Mouse (Mus musculus) layer of hippocampus, adult 2 months (tissue): ENCODE measurements around the gene Usp46. TPM values are rescaled to one million over a fixed set of nuclear protein-coding genes. Genes with fewer than 3 reads are reported as not detected.

Source experiments
- DNase-seq, 2 experiments: peaks; one replicate each; pipeline ENCODE4 v3.0.0; 2022; ENCODE audit warnings: low spot score in 2 of 2
- H3K27ac ChIP-seq: fragments of 200-600 bp; 2 replicates; pipeline ENCODE4 v1.8.1; 2022
- H3K4me3 ChIP-seq: fragments of 200-600 bp; 2 replicates; pipeline ENCODE4 v1.8.1; 2022; ENCODE audit warnings: mild to moderate bottlenecking
- CTCF ChIP-seq: fragments of 200-600 bp; conservative IDR thresholded peaks from 2 replicates; pipeline ENCODE4 v1.8.1; 2022; ENCODE audit warnings: antibody characterized with exemption, mild to moderate bottlenecking, moderate library complexity
- total RNA-seq, 2 experiments: library from RNA; stranded (reverse); gene quantifications; 2 replicates each; pipeline ENCODE4 v1.2.3; 2021

Gene Usp46
- total RNA-seq, 2 experiments from 2014 or later: 135 to 138 TPM

- TF ChIP-seq CTCF: no peak
- Histone ChIP-seq H3K27ac (no peak overlapping the region), H3K4me3 (no peak overlapping the region)
- no peak for DNase-seq
Measured at GRCm38 (mm10) chr5:74035454-74035853, 32.8 kb downstream of the Usp46 start.

DNA sequence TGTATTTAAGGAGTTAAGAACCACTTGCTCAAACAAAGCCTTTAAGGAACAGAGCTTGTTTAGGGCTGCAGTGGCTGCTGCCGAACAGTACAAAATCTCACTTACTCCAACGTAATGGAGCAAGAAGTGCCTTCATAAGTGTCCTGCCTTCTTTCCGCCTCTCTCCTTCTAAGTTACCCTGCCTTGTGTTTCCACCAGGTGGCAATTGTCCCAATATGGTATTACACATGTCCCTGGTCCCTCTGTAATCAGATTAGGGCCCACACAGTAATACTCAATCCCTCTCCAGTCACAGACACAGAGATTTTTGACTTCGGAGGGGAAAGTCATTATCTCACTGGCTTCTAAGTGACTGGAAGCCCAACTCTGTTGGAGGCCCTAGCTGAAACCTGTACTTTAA, 34.1 kb downstream of the Usp46 start:
- TF ChIP-seq CTCF: peak; percentile 44
- H3K27ac ChIP-seq: peak overlapping the region; percentile 2; the same call in 1 of the 2 replicates
- no peak overlapping the region for H3K4me3 ChIP-seq
- no peak for DNase-seq

GRCm38 (mm10) chr5:74029787-74030186, 38.4 kb downstream of the Usp46 start:
- Histone ChIP-seq H3K27ac (peak overlapping the region; percentile 7; the same call in 1 of the 2 replicates), H3K4me3 (no peak overlapping the region)
- no peak for DNase-seq
- no peak for TF ChIP-seq CTCF

DNA sequence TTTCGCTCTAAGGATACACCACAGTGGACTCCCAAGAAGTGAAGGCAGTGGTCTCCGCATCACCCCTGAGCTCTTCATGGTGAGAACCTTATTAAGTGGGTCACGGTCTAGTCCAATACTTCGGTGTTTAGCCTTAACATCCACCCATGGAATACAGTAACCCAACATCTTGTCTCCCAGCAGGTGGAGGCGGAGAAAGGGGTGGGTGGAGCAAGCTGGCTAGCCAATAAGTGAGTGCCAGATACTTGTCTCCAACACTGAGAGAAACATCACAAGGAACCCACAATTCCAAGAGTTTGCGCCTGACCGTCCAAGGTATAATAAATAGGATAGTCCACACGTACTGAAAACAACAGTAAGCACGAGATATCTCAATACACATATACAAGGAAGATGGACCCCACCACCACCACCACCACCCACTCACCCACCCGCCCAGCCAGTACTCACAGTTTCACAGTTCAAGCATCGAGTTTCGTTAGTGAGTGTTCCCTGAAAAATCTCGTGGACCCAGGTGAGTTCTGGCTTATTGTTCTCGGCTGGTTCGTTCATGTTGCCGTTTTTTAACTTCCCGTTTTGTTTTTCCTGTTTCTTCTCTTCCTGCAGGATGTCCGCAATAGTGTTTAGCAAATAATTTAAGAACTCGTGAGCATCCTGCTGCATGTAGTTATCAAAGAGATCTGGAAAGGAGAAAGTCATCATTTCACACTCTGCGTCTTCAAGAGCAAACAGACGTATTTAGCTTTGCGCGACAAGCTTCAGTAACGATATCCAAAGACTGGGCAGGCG, 39.3 kb downstream of the Usp46 start:
- no peak for DNase-seq
- no peak overlapping the region for H3K4me3 ChIP-seq
- TF ChIP-seq CTCF: no peak
- H3K27ac ChIP-seq: peak overlapping the region; percentile 47; the same call in 1 of the 2 replicates

- Histone ChIP-seq H3K27ac (peak overlapping the region; percentile 47; the same call in 1 of the 2 replicates), H3K4me3 (no peak overlapping the region)
- TF ChIP-seq CTCF: no peak
- no peak for DNase-seq
Measured at GRCm38 (mm10) chr5:74028221-74028620, 40.0 kb downstream of the Usp46 start.

DNA sequence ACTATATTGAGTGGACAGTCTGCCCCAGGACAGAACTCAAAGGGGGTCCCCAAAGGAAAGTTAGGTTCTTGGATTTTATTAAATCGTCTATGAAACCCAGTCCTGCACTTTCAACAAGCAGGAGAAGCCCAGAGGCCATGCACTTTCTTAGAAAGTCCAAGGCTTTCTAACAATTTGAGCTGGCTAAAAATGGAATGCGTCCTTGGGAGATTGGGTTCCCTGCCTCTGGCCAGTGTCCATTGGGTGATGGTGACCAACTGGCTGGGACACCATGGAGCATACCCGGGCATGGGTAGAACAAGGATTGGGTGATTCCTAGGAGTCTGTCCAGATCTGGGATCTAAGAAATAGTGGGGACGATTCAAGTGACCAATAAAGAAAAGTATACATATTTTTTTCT, 47.7 kb downstream of the Usp46 start:
- H3K4me3 ChIP-seq: no peak overlapping the region
- no peak overlapping the region for H3K27ac ChIP-seq
- no peak for DNase-seq
- no peak for TF ChIP-seq CTCF

DNA sequence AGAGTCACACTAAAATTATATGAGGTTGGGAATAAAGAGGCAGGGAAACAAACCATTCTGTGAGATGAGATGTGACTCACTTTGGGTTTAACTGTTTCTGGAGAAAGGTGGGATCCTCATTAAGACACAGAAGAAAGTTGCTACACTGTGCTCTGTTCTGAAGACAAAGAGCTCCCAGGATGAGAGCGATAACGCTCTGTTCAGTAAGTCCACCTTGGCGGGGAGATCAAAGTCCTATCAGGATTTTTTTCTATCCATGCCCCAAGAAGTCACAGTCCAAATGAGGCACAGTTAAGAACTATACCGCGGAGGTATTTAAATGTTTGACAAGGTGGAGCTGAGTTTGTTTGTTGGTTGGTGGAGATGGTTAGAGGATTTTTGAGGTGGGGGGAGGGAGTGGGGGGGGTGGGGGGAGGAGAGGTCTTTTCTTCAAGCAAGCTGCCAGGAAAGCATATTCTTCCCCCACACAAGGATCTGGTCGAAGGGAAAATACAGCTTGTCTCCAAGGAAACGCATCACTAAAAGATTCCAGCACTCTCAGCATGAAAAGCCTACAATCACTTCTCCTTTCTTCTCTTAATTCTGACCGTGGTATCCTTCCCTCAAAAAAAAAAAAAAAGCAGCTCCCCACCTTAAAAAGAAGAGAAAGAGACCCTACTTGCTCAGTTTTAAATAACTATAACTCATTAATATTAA, 49.2 kb downstream of the Usp46 start:
- no peak for TF ChIP-seq CTCF
- Histone ChIP-seq H3K27ac (peak overlapping the region; percentile 76), H3K4me3 (no peak overlapping the region)
- DNase-seq: peak in 1 of 2 experiments; percentile 60

- Histone ChIP-seq H3K27ac (no peak overlapping the region; the same call in 1 of the 2 replicates), H3K4me3 (no peak overlapping the region)
- no peak for DNase-seq
- TF ChIP-seq CTCF: no peak
Measured at GRCm38 (mm10) chr5:74017488-74017887, 50.7 kb downstream of the Usp46 start.

- TF ChIP-seq CTCF: no peak
- H3K27ac ChIP-seq: no peak overlapping the region
- H3K4me3 ChIP-seq: no peak overlapping the region
- no peak for DNase-seq
Measured at GRCm38 (mm10) chr5:74011629-74012028, 56.6 kb downstream of the Usp46 start.

DNA sequence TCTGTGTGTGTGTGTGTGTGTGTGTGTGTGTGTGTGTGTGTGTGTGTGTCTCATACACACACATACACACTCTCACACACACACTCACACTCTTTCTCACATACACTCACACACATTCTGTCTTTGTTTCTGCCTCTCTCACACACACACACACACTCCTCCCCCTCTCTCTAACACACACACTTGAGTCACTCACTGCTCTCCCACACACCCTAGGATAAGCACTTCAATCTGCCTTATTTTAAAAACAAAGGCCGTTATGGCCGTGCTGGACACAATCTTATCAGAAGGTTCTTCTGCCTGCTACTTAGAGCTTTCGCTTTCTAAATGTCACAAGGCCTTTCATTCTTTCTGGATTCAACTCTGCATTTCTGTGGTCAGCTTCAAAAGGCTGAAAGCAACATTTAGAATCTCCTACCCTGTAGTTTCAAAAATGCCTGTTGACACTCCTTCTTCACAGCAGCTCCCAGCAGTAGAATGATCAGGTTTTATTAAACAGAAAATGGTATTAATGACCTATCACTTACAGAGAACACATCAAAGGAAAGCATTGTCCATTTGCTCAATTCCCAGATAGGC, 60.6 kb downstream of the Usp46 start:
- TF ChIP-seq CTCF: no peak
- DNase-seq: no peak

DNA sequence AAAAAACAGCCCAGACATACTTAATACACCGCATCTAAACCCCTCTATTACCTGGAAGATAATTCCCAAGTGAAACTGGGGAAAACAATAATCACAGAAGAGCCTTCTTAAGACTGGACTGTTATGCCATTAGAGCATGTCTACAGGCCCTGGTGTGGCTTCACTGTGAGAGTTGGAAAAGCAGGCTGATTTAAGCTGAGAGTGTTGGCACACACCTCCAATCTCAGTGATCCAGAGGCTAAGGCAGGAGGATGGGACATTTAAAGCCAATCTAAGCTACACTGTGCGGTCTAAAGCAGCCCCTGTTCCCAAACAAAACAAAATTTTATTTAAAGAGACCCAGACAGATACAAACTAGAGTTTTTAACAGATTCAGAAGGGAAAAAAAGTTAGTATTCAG, 62.3 kb downstream of the Usp46 start:
- TF ChIP-seq CTCF: no peak
- DNase-seq: no peak
- Histone ChIP-seq H3K27ac (no peak overlapping the region), H3K4me3 (no peak overlapping the region)

More for the DNA sequence above, 60.6 kb downstream of the Usp46 start:
- H3K4me3 ChIP-seq: no peak overlapping the region
- H3K27ac ChIP-seq: peak overlapping the region; percentile 29

- DNase-seq: no peak
- TF ChIP-seq CTCF: no peak
- Histone ChIP-seq H3K4me3 (no peak overlapping the region), H3K27ac (no peak overlapping the region)
Measured at GRCm38 (mm10) chr5:74001743-74002142, 66.5 kb downstream of the Usp46 start.

DNA sequence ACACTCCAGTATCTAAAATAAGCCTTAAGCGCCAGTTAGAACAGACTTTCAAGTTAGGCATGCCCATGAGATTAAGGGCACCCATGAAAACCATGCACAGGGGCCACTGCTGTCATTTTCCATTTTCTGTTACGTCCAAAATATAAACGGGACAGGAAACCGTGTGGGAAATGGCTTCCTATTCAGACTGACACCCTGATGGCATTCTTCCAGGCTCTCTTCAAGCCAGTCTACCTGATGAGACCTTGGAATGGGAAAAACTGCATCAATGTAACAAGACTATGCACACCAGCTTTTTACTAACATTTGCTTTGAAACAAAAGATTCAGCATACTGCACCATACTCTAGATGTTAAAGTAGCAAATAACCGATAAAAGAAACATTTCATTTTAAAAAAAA, 69.3 kb downstream of the Usp46 start:
- DNase-seq: no peak
- no peak overlapping the region for H3K4me3 ChIP-seq
- no peak overlapping the region for H3K27ac ChIP-seq
- no peak for TF ChIP-seq CTCF
